Mouse (Mus musculus): ENCODE measurements at regions not wholly inside any gene's neighbourhood (a gene's known extent, or its start where the extent isn't known, plus 50 kb on each side); places are given as distances from the start of the nearest gene placed in this dataset.

DNA sequence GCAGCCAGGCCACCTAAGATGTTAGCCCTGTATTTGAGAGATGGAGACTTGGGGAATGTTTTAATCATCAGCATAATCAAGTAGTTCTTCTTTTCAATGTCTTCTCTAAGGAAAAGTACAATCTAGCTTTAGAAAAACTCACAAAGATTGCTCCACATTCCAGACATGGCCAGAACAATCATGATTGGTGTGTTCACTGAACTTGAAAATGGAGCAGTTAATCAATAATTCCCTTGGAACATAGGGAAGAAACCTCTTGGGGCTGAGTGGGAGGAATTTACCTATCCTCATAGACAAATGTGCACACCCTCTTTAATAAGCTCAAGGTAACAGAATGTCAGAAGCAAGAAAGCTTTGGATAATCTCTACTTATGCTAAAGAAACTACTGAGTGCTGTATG is 67.7 kb upstream of the Foxq1 start:
- TF ChIP-seq CTCF (IDR thresholded peaks at IDR 0.05; ENCODE audit: borderline replicate concordance, extremely low read depth, insufficient read depth, insufficient read length) (no peak), POLR2A (IDR thresholded peaks at IDR 0.05; ENCODE audit: borderline replicate concordance, extremely low read depth, insufficient read depth, insufficient read length, poor library complexity, severe bottlenecking) (no peak)

Measured in brain, embryonic 14.5 days (tissue).